In genomic region chr3:60565204-60565603, GRCm38 (mm10) we compare ENCODE assay signal across 28 mouse cellular contexts.
DNase-seq lines count a peak whose midpoint lies in the region; ATAC-seq and TF ChIP-seq lines count a peak whose summit lies in the region.
"Had no signal": no experiment of that assay in that cellular context is flagged by ENCODE, and none has a peak within 500 bp of the region (broad histone marks: within the 10 kb centered on the region; RNA-seq: fewer than 3 reads in every experiment).

No protein-coding gene starts in this region.

- TF ChIP-seq CTCF in CH12.LX (conservative IDR thresholded peaks at IDR 0.05 in 1 of 2, IDR thresholded peaks at IDR 0.05 in 1 of 2; ENCODE audit: low read depth in 2 of 2, low read length in 2 of 2): no peak
- no peak for TF ChIP-seq CTCF in intestine, postnatal 0 days (IDR thresholded peaks at IDR 0.05; ENCODE audit: low read depth)

- no peak overlapping the region for H3K4me3 ChIP-seq in CH12.LX (replicated peaks in 1 of 3; ENCODE audit: low read depth in 2 of 3, low read length in 2 of 3, poor library complexity in 1 of 3)
- H3K4me3 ChIP-seq in forebrain, embryonic 12.5 days (replicated peaks): no peak overlapping the region
- H3K4me3 ChIP-seq in intestine, postnatal 0 days (ENCODE audit: low read depth, low read length): no peak overlapping the region
- H3K4me3 ChIP-seq: embryonic facial prominence, embryonic 12.5 days; embryonic facial prominence, embryonic 15.5 days; forebrain, embryonic 15.5 days; heart, embryonic 12.5 days; heart, embryonic 15.5 days; hindbrain, embryonic 10.5 days; hindbrain, embryonic 13.5 days had no signal

- TF ChIP-seq POLR2A in CH12.LX (IDR thresholded peaks at IDR 0.05; ENCODE audit: low read depth, low read length): no peak

- in situ Hi-C loops in CH12.LX (cut with MboI; ENCODE audit: low pct_ligation_motif_present, low pct_unique_long_range_greater_than_20kb, low sequenced_read_pairs): no loop called here

- H3K9ac ChIP-seq in CH12.LX (ENCODE audit: insufficient read depth, low read depth): no peak overlapping the region
- no peak overlapping the region for H3K9ac ChIP-seq in forebrain, embryonic 12.5 days
- no peak overlapping the region for H3K9ac ChIP-seq in intestine, postnatal 0 days (ENCODE audit: low read depth, low read length)
- H3K9ac ChIP-seq: embryonic facial prominence, embryonic 12.5 days; embryonic facial prominence, embryonic 15.5 days; forebrain, embryonic 15.5 days; heart, embryonic 12.5 days; heart, embryonic 15.5 days; hindbrain, embryonic 13.5 days had no signal

- H3K4me1 ChIP-seq in CH12.LX (ENCODE audit: control insufficient read depth in 1 of 2, insufficient read depth in 2 of 2): peaks cover 19 to 88% of the 10 kb centered on the region in 2 experiments
- H3K4me1 ChIP-seq in forebrain, embryonic 12.5 days: peaks cover 31% of the 10 kb centered on the region
- H3K4me1 ChIP-seq in intestine, postnatal 0 days (replicated peaks; ENCODE audit: control insufficient read depth, insufficient read depth, low read length): peaks cover 5% of the 10 kb centered on the region; the same call in 1 of the 2 replicates

- no peaks in the 10 kb centered on the region for H3K27me3 ChIP-seq in CH12.LX (replicated peaks)
- peaks cover 13% of the 10 kb centered on the region for H3K27me3 ChIP-seq in forebrain, embryonic 12.5 days
- no peaks in the 10 kb centered on the region for H3K27me3 ChIP-seq in intestine, postnatal 0 days (replicated peaks; ENCODE audit: control insufficient read depth, insufficient read depth, low read length)
- H3K27me3 ChIP-seq: embryonic facial prominence, embryonic 12.5 days; embryonic facial prominence, embryonic 15.5 days; forebrain, embryonic 15.5 days; heart, embryonic 12.5 days; heart, embryonic 15.5 days; hindbrain, embryonic 13.5 days; Patski had no signal

- ATAC-seq in forebrain, embryonic 12.5 days (ENCODE audit: low FRiP score): no peak
- ATAC-seq in intestine, postnatal 0 days: no peak
- ATAC-seq: forebrain, embryonic 15.5 days; Patski had no signal

- H3K4me2 ChIP-seq in CH12.LX (ENCODE audit: insufficient read depth, low read depth, poor library complexity, severe bottlenecking): no peak overlapping the region
- no peak overlapping the region for H3K4me2 ChIP-seq in forebrain, embryonic 12.5 days
- H3K4me2 ChIP-seq in intestine, postnatal 0 days (replicated peaks; ENCODE audit: low read depth): no peak overlapping the region
- H3K4me2 ChIP-seq: embryonic facial prominence, embryonic 12.5 days; embryonic facial prominence, embryonic 15.5 days; forebrain, embryonic 15.5 days; heart, embryonic 12.5 days; heart, embryonic 15.5 days; hindbrain, embryonic 13.5 days had no signal

- H3K36me3 ChIP-seq in CH12.LX (replicated peaks in 1 of 2; ENCODE audit: control insufficient read depth in 1 of 2, insufficient read depth in 1 of 2, low read length in 1 of 2): peaks cover 15 to 48% of the 10 kb centered on the region in 2 experiments
- no peaks in the 10 kb centered on the region for H3K36me3 ChIP-seq in forebrain, embryonic 12.5 days (replicated peaks)
- no peaks in the 10 kb centered on the region for H3K36me3 ChIP-seq in intestine, postnatal 0 days (ENCODE audit: control insufficient read depth, insufficient read depth)
- H3K36me3 ChIP-seq: embryonic facial prominence, embryonic 15.5 days; forebrain, embryonic 15.5 days; heart, embryonic 12.5 days; heart, embryonic 15.5 days; hindbrain, embryonic 10.5 days; hindbrain, embryonic 13.5 days had no signal

- WGBS in forebrain, embryonic 12.5 days: 92% methylated on average over 3 of the region's 3 CpGs
- WGBS in intestine, postnatal 0 days: 58% methylated on average over 3 of the region's 3 CpGs

- TF ChIP-seq EP300 in CH12.LX (IDR thresholded peaks at IDR 0.05; ENCODE audit: low read length): no peak

- peaks cover 82% of the 10 kb centered on the region for H3K79me2 ChIP-seq in CH12.LX (replicated peaks; ENCODE audit: control insufficient read depth, extremely low read depth, insufficient read depth, poor library complexity, severe bottlenecking)

- H3K27ac ChIP-seq in CH12.LX (ENCODE audit: insufficient read depth, low read depth): peak overlapping the region; percentile 45; the same call in 1 of the 2 replicates
- no peak overlapping the region for H3K27ac ChIP-seq in forebrain, embryonic 12.5 days
- H3K27ac ChIP-seq in intestine, postnatal 0 days (ENCODE audit: low read depth, low read length): no peak overlapping the region
- H3K27ac ChIP-seq: embryonic facial prominence, embryonic 12.5 days; embryonic facial prominence, embryonic 15.5 days; forebrain, embryonic 15.5 days; heart, embryonic 15.5 days; hindbrain, embryonic 10.5 days; hindbrain, embryonic 13.5 days; hindbrain, postnatal 0 days had no signal

- peak; percentile 64 for DNase-seq in adrenal gland, adult 2 months
- DNase-seq in adrenal gland, adult 8-10 months: no peak
- peak; percentile 33 for DNase-seq in A20 (ENCODE audit: low read depth, low spot score)
- DNase-seq in CH12.LX (ENCODE audit: extremely low read depth): peak; percentile 57
- DNase-seq: adrenal gland, postnatal 10 days; cerebellum, adult 11 months; cerebellum, adult 2 months; cerebellum, adult 9-11 months; cerebellum, postnatal 25 days; gastrocnemius, postnatal 10 days; gastrocnemius, postnatal 36 days; heart, adult 11 months; heart, postnatal 10 days; heart, postnatal 36 days; kidney, adult 11 months; kidney, adult 8-10 months had no signal

- no peaks in the 10 kb centered on the region for H3K9me3 ChIP-seq in CH12.LX (replicated peaks; ENCODE audit: low read length)
- H3K9me3 ChIP-seq in forebrain, embryonic 12.5 days: no peaks in the 10 kb centered on the region
- H3K9me3 ChIP-seq in intestine, postnatal 0 days (ENCODE audit: control insufficient read depth): no peaks in the 10 kb centered on the region
- H3K9me3 ChIP-seq: embryonic facial prominence, embryonic 12.5 days; embryonic facial prominence, embryonic 15.5 days; forebrain, embryonic 15.5 days; G1E; heart, embryonic 12.5 days; heart, embryonic 15.5 days; hindbrain, embryonic 10.5 days; hindbrain, embryonic 13.5 days had no signal

- no peak for TF ChIP-seq RAD21 in CH12.LX (IDR thresholded peaks at IDR 0.05; ENCODE audit: low read depth, low read length)

- dilution Hi-C loops in CH12.LX (cut with MboI; ENCODE audit: extremely low pct_ligation_motif_present, extremely low pct_unique_long_range_greater_than_20kb, low sequenced_read_pairs): no loop called here

TF ChIP-seq in CH12.LX, 34 proteins besides CTCF, POLR2A, EP300 and RAD21:
- TF ChIP-seq ETS1 (conservative IDR thresholded peaks at IDR 0.05; ENCODE audit: low read depth, low read length) (no peak), TCF12 (IDR thresholded peaks at IDR 0.05; ENCODE audit: low read depth, low read length) (no peak), UBTF (IDR thresholded peaks at IDR 0.05; ENCODE audit: low read depth, low read length) (no peak), ZC3H11A (IDR thresholded peaks at IDR 0.05; ENCODE audit: low read depth, low read length) (no peak), IRF4 (IDR thresholded peaks at IDR 0.05; ENCODE audit: low read depth, low read length) (no peak), BHLHE40 (IDR thresholded peaks at IDR 0.05; ENCODE audit: low read depth, low read length) (no peak), NRF1 (IDR thresholded peaks at IDR 0.05; ENCODE audit: low read depth, low read length) (no peak), RCOR1 (conservative IDR thresholded peaks at IDR 0.05; ENCODE audit: low read depth, low read length) (no peak), E2F4 (IDR thresholded peaks at IDR 0.05; ENCODE audit: insufficient replicate concordance, low read depth, low read length) (no peak), TBP (conservative IDR thresholded peaks at IDR 0.05; ENCODE audit: low read depth, low read length) (no peak), CHD1 (IDR thresholded peaks at IDR 0.05; ENCODE audit: low read depth, low read length) (no peak), MEF2A (IDR thresholded peaks at IDR 0.05; ENCODE audit: borderline replicate concordance, low read depth, low read length) (no peak), JUND (conservative IDR thresholded peaks at IDR 0.05; ENCODE audit: low read depth, low read length) (no peak), JUN (IDR thresholded peaks at IDR 0.05; ENCODE audit: insufficient read depth, low read depth, low read length) (no peak), SMC3 (IDR thresholded peaks at IDR 0.05; ENCODE audit: low read depth, low read length) (no peak)
